9 mouse cellular contexts compared by ENCODE assay signal in genomic region chr13:51903324-51903939, GRCm38 (mm10). TPM values are rescaled to one million over a fixed set of nuclear protein-coding genes. Genes with fewer than 3 reads are reported as not detected.
A peak's percentile ranks its signal among the peaks of the same experiment; 100 is the strongest.
DNase-seq lines count a peak whose midpoint lies in the region; ATAC-seq and TF ChIP-seq lines count a peak whose summit lies in the region.
"Had no signal": no experiment of that assay in that cellular context is flagged by ENCODE, and none has a peak within 500 bp of the region (broad histone marks: within the 10 kb centered on the region; RNA-seq: fewer than 3 reads in every experiment).

No protein-coding gene starts in this region.

- H3K27me3 ChIP-seq in forebrain, embryonic 13.5 days = peaks cover 13% of the 10 kb centered on the region
- no peaks in the 10 kb centered on the region for H3K27me3 ChIP-seq in intestine, embryonic 15.5 days (replicated peaks)
- H3K27me3 ChIP-seq in midbrain, postnatal 0 days (ENCODE audit: insufficient read depth, low read length) = no peaks in the 10 kb centered on the region
- H3K27me3 ChIP-seq: Patski had no signal

- 39% methylated on average over 10 of the region's 11 CpGs for WGBS in forebrain, embryonic 13.5 days
- 41% methylated on average over 11 of the region's 11 CpGs for WGBS in intestine, embryonic 15.5 days
- WGBS in midbrain, postnatal 0 days = 40% methylated on average over 10 of the region's 11 CpGs

- ATAC-seq in forebrain, embryonic 13.5 days = peak; percentile 86
- peak; percentile 52 for ATAC-seq in intestine, embryonic 15.5 days
- peak; percentile 67 for ATAC-seq in midbrain, postnatal 0 days (ENCODE audit: low FRiP score)
- ATAC-seq: Patski had no signal

- peak overlapping the region; percentile 42; the same call in 1 of the 2 replicates for H3K4me2 ChIP-seq in forebrain, embryonic 13.5 days
- peak overlapping the region; percentile 19; the same call in 1 of the 2 replicates for H3K4me2 ChIP-seq in intestine, embryonic 15.5 days (replicated peaks)
- no peak overlapping the region for H3K4me2 ChIP-seq in midbrain, postnatal 0 days (ENCODE audit: low read depth, low read length, poor library complexity, severe bottlenecking)

- peak overlapping the region; percentile 91 for H3K27ac ChIP-seq in forebrain, embryonic 13.5 days
- H3K27ac ChIP-seq in intestine, embryonic 15.5 days = no peak overlapping the region
- no peak overlapping the region for H3K27ac ChIP-seq in midbrain, postnatal 0 days (ENCODE audit: low read depth, low read length)

- H3K4me3 ChIP-seq in forebrain, embryonic 13.5 days = no peak overlapping the region
- H3K4me3 ChIP-seq in intestine, embryonic 15.5 days (replicated peaks) = no peak overlapping the region
- no peak overlapping the region for H3K4me3 ChIP-seq in midbrain, postnatal 0 days (ENCODE audit: low read depth, low read length)

- DNase-seq in kidney, postnatal 4 days = peak; percentile 51 to 55
- DNase-seq in kidney, adult 11 months = no peak
- DNase-seq in midbrain, postnatal 0 days (ENCODE audit: low spot score) = peak; percentile 64
- DNase-seq in natural killer cell, adult 2 months (ENCODE audit: low spot score in 2 of 2) = no peak
- no peak for DNase-seq in thymus, adult 18-20 months
- no peak for DNase-seq in urinary bladder, postnatal 10 days (ENCODE audit: low spot score)

- TF ChIP-seq CTCF in midbrain, postnatal 0 days (IDR thresholded peaks at IDR 0.05) = no peak

- H3K9me3 ChIP-seq in forebrain, embryonic 13.5 days (replicated peaks) = no peaks in the 10 kb centered on the region
- no peaks in the 10 kb centered on the region for H3K9me3 ChIP-seq in intestine, embryonic 15.5 days
- no peaks in the 10 kb centered on the region for H3K9me3 ChIP-seq in midbrain, postnatal 0 days (ENCODE audit: low read length)

- no peak overlapping the region for H3K9ac ChIP-seq in forebrain, embryonic 13.5 days
- H3K9ac ChIP-seq in intestine, embryonic 15.5 days = no peak overlapping the region
- H3K9ac ChIP-seq in midbrain, postnatal 0 days (replicated peaks; ENCODE audit: low read length, poor library complexity, severe bottlenecking) = no peak overlapping the region

- H3K36me3 ChIP-seq in forebrain, embryonic 13.5 days (ENCODE audit: poor library complexity, severe bottlenecking) = no peaks in the 10 kb centered on the region
- no peaks in the 10 kb centered on the region for H3K36me3 ChIP-seq in intestine, embryonic 15.5 days
- no peaks in the 10 kb centered on the region for H3K36me3 ChIP-seq in midbrain, postnatal 0 days (ENCODE audit: insufficient read depth, low read length)

- peaks cover 30% of the 10 kb centered on the region for H3K4me1 ChIP-seq in forebrain, embryonic 13.5 days
- peaks cover 20% of the 10 kb centered on the region for H3K4me1 ChIP-seq in intestine, embryonic 15.5 days (replicated peaks)
- H3K4me1 ChIP-seq in midbrain, postnatal 0 days (ENCODE audit: insufficient read depth, low read length) = peaks cover 7% of the 10 kb centered on the region; the same call in 1 of the 2 replicates

RNA-seq across cellular contexts. Expression of gene Gadd45g, which starts 57.0 kb away (rescaled TPM):
- polyA plus RNA-seq in forebrain, embryonic 13.5 days (2015; fragmentation: Nextera tagmentation; extraction: Ambion mirVana) = 235 and 252 TPM in 2 replicates
- 35.4 and 36.3 TPM in 2 replicates for polyA plus RNA-seq in intestine, embryonic 15.5 days (2015; fragmentation: Nextera tagmentation; extraction: Ambion mirVana)
- total RNA-seq in midbrain, postnatal 0 days (2014; rRNA removed) = 7.3 and 10.3 TPM in 2 replicates
- polyA plus RNA-seq in midbrain, postnatal 0 days (2015; fragmentation: Nextera tagmentation; extraction: Ambion mirVana) = 20.4 and 23.3 TPM in 2 replicates

Comparison
In these comparisons a context has a peak if more than half of its experiments do, and no peak if none do; other contexts are left out.
1. DNase-seq: peak in kidney, postnatal 4 days (2 of 2) and midbrain, postnatal 0 days (single experiment); none in kidney, adult 11 months (single experiment), natural killer cell, adult 2 months (0 of 2), thymus, adult 18-20 months (0 of 2) and urinary bladder, postnatal 10 days (single experiment).
2. Peak in every context shown above with its lines, with median percentiles within 50 percentile points of each other: ATAC-seq.